ENCODE assay signal across 8 mouse cellular contexts in the genomic region with DNA sequence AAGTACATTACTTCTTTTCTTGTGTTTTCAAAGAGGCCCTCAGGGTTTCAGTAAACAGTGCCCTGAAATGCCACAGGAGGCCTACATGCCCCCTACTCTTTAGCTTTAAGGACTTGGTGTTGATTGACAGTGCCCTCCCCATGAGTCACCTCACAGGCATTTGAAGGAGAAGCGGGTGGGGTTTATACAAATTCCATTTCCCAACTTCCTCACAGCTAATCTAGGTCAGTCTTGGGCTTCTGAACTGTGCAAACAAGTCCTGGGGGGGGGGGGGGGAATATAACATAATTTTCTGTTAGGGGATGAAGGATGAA. TPM values are rescaled to one million over a fixed set of nuclear protein-coding genes. Genes with fewer than 3 reads are reported as not detected.
DNase-seq lines count a peak whose midpoint lies in the region; ATAC-seq and TF ChIP-seq lines count a peak whose summit lies in the region.

No protein-coding gene starts in this region.

- H3ac ChIP-seq in C2C12 (ENCODE audit: control insufficient read depth, insufficient read length, low read depth) = no peak overlapping the region

- TF ChIP-seq EP300 in lung, postnatal 0 days (IDR thresholded peaks at IDR 0.05) = peak; percentile 76

- TF ChIP-seq CTCF in C2C12 (IDR thresholded peaks at IDR 0.05; ENCODE audit: control insufficient read depth, insufficient read depth, insufficient read length) = no peak
- TF ChIP-seq CTCF in brain, embryonic 14.5 days (IDR thresholded peaks at IDR 0.05; ENCODE audit: borderline replicate concordance, extremely low read depth, insufficient read depth, insufficient read length) = no peak
- no peak for TF ChIP-seq CTCF in lung, postnatal 0 days (IDR thresholded peaks at IDR 0.05)

- peaks cover 41% of the 10 kb centered on the region for H3K36me3 ChIP-seq in hindbrain, embryonic 10.5 days
- H3K36me3 ChIP-seq in hindbrain, embryonic 12.5 days = peaks cover 11% of the 10 kb centered on the region; the same call in 1 of the 2 replicates
- no peaks in the 10 kb centered on the region for H3K36me3 ChIP-seq in C2C12 (ENCODE audit: control insufficient read depth, insufficient read depth)
- no peaks in the 10 kb centered on the region for H3K36me3 ChIP-seq in lung, postnatal 0 days (ENCODE audit: insufficient read depth, low read length)

- H3K79me2 ChIP-seq in C2C12 (ENCODE audit: control insufficient read depth, insufficient read depth) = no peaks in the 10 kb centered on the region

- H3K27me3 ChIP-seq in hindbrain, embryonic 10.5 days (ENCODE audit: insufficient read depth, poor library complexity, severe bottlenecking) = no peaks in the 10 kb centered on the region
- H3K27me3 ChIP-seq in hindbrain, embryonic 12.5 days = no peaks in the 10 kb centered on the region
- no peaks in the 10 kb centered on the region for H3K27me3 ChIP-seq in C2C12 (ENCODE audit: control insufficient read depth, insufficient read depth, insufficient read length)
- H3K27me3 ChIP-seq in lung, postnatal 0 days (replicated peaks; ENCODE audit: insufficient read depth, low read length) = no peaks in the 10 kb centered on the region

- peaks cover 10% of the 10 kb centered on the region; the same call in 1 of the 2 replicates for H3K4me1 ChIP-seq in hindbrain, embryonic 10.5 days (replicated peaks)
- H3K4me1 ChIP-seq in hindbrain, embryonic 12.5 days = no peaks in the 10 kb centered on the region
- H3K4me1 ChIP-seq in lung, postnatal 0 days (ENCODE audit: insufficient read depth, low read depth, low read length) = peaks cover 8% of the 10 kb centered on the region; the same call in 1 of the 2 replicates

- no peak overlapping the region for H3K4me3 ChIP-seq in hindbrain, embryonic 10.5 days
- no peak overlapping the region for H3K4me3 ChIP-seq in hindbrain, embryonic 12.5 days
- H3K4me3 ChIP-seq in C2C12 (ENCODE audit: insufficient read depth, poor library complexity, severe bottlenecking) = no peak overlapping the region
- H3K4me3 ChIP-seq in lung, postnatal 0 days (ENCODE audit: low read depth, low read length) = no peak overlapping the region

- no peak overlapping the region for H3K9ac ChIP-seq in hindbrain, embryonic 12.5 days
- no peak overlapping the region for H3K9ac ChIP-seq in lung, postnatal 0 days (replicated peaks; ENCODE audit: low read depth)

- no peak for ATAC-seq in hindbrain, embryonic 12.5 days (ENCODE audit: low FRiP score)
- ATAC-seq in lung, postnatal 0 days = peak; percentile 88

- no peak for TF ChIP-seq POLR2A in brain, embryonic 14.5 days (IDR thresholded peaks at IDR 0.05; ENCODE audit: borderline replicate concordance, extremely low read depth, insufficient read depth, insufficient read length, poor library complexity, severe bottlenecking)

- H3K79me3 ChIP-seq in C2C12 (ENCODE audit: low read depth) = no peaks in the 10 kb centered on the region

- no peaks in the 10 kb centered on the region for H3K9me3 ChIP-seq in hindbrain, embryonic 10.5 days
- H3K9me3 ChIP-seq in hindbrain, embryonic 12.5 days (replicated peaks) = no peaks in the 10 kb centered on the region
- no peaks in the 10 kb centered on the region for H3K9me3 ChIP-seq in lung, postnatal 0 days (ENCODE audit: low read length)

- H3K27ac ChIP-seq in hindbrain, embryonic 10.5 days = 0 out of 2 replicates have a peak overlapping the region, but pooled peaks have one; percentile 8
- H3K27ac ChIP-seq in hindbrain, embryonic 12.5 days = no peak overlapping the region
- H3K27ac ChIP-seq in lung, postnatal 0 days (ENCODE audit: low read length) = peak overlapping the region; percentile 86

- no peak overlapping the region for H3K4me2 ChIP-seq in hindbrain, embryonic 12.5 days (replicated peaks)
- no peak overlapping the region for H3K4me2 ChIP-seq in lung, postnatal 0 days (replicated peaks; ENCODE audit: low read depth, low read length)

- 52% methylated on average over 1 of the region's 1 CpGs for WGBS in hindbrain, embryonic 10.5 days
- 42% methylated on average over 1 of the region's 1 CpGs for WGBS in hindbrain, embryonic 12.5 days
- WGBS in lung, postnatal 0 days = 4% methylated on average over 1 of the region's 1 CpGs

- peak; percentile 3 for DNase-seq in hindbrain, embryonic 10.5 days (ENCODE audit: low spot score)
- peak; percentile 68 for DNase-seq in brain, embryonic 14.5 days (ENCODE audit: low read depth)
- DNase-seq in lung, postnatal 0 days (ENCODE audit: low spot score) = peak; percentile 97
- DNase-seq in layer of hippocampus, adult 9-10 months (ENCODE audit: low spot score) = no peak
- DNase-seq in right cerebral cortex, postnatal 4 days = no peak
- DNase-seq in urinary bladder, postnatal 25 days (ENCODE audit: low spot score) = no peak

TF ChIP-seq in C2C12, 6 proteins besides CTCF, POLR2A, EP300 and RAD21:
- TF ChIP-seq MYOG (IDR thresholded peaks at IDR 0.05; ENCODE audit: control insufficient read depth, extremely low read depth, insufficient read length) (no peak), FOSL1 (IDR thresholded peaks at IDR 0.05; ENCODE audit: insufficient read depth, low read length, poor library complexity, severe bottlenecking) (no peak), USF1 (IDR thresholded peaks at IDR 0.05; ENCODE audit: low read depth) (no peak), MAX (IDR thresholded peaks at IDR 0.05) (no peak), CEBPB (IDR thresholded peaks at IDR 0.05; ENCODE audit: low read depth) (peak; percentile 20)

RNA-seq across cellular contexts. Expression of gene Mpeg1, which starts 3.1 kb away (rescaled TPM):
- 0.24 and 0.35 TPM in 2 replicates for polyA plus RNA-seq in hindbrain, embryonic 10.5 days (2016; fragmentation: Nextera tagmentation; extraction: Ambion mirVana)
- polyA plus RNA-seq in hindbrain, embryonic 12.5 days (2016; fragmentation: Nextera tagmentation; extraction: Ambion mirVana) = 0.70 and 0.75 TPM in 2 replicates
- 0.01 TPM for polyA plus RNA-seq in C2C12 (2012; fragmentation: generic; extraction: Trizol)
- polyA plus RNA-seq in brain, embryonic 14.5 days (2012; rRNA removed) = 1.9 and 2.8 TPM in 2 replicates
- 5.5 and 6.3 TPM in 2 replicates for polyA plus RNA-seq in lung, postnatal 0 days (2015; fragmentation: Nextera tagmentation; extraction: Ambion mirVana)

RNA-seq across cellular contexts. Expression of gene Pfpl, which starts 36.0 kb away (rescaled TPM):
- polyA plus RNA-seq in hindbrain, embryonic 10.5 days (2016; fragmentation: Nextera tagmentation; extraction: Ambion mirVana) = not detected in 2 replicates
- polyA plus RNA-seq in hindbrain, embryonic 12.5 days (2016; fragmentation: Nextera tagmentation; extraction: Ambion mirVana) = not detected in 2 replicates
- polyA plus RNA-seq in C2C12 (2012; fragmentation: generic; extraction: Trizol) = not detected
- not detected in 2 replicates for polyA plus RNA-seq in brain, embryonic 14.5 days (2012; rRNA removed)
- not detected in 2 replicates for polyA plus RNA-seq in lung, postnatal 0 days (2015; fragmentation: Nextera tagmentation; extraction: Ambion mirVana)

RNA-seq across cellular contexts. Expression of gene Dtx4, which starts 37.6 kb away (rescaled TPM):
- polyA plus RNA-seq in hindbrain, embryonic 10.5 days (2016; fragmentation: Nextera tagmentation; extraction: Ambion mirVana) = 56.5 and 65.2 TPM in 2 replicates
- polyA plus RNA-seq in hindbrain, embryonic 12.5 days (2016; fragmentation: Nextera tagmentation; extraction: Ambion mirVana) = 56.7 and 58.6 TPM in 2 replicates
- polyA plus RNA-seq in C2C12 (2012; fragmentation: generic; extraction: Trizol) = 5.0 TPM
- polyA plus RNA-seq in brain, embryonic 14.5 days (2012; rRNA removed) = 23.5 and 50.1 TPM in 2 replicates
- 8.4 and 8.7 TPM in 2 replicates for polyA plus RNA-seq in lung, postnatal 0 days (2015; fragmentation: Nextera tagmentation; extraction: Ambion mirVana)

RNA-seq across cellular contexts. Expression of gene Olfr1441, which starts 46.4 kb away (rescaled TPM):
- not detected in 2 replicates for polyA plus RNA-seq in hindbrain, embryonic 10.5 days (2016; fragmentation: Nextera tagmentation; extraction: Ambion mirVana)
- not detected in 2 replicates for polyA plus RNA-seq in hindbrain, embryonic 12.5 days (2016; fragmentation: Nextera tagmentation; extraction: Ambion mirVana)
- not detected for polyA plus RNA-seq in C2C12 (2012; fragmentation: generic; extraction: Trizol)
- not detected in 2 replicates for polyA plus RNA-seq in brain, embryonic 14.5 days (2012; rRNA removed)
- polyA plus RNA-seq in lung, postnatal 0 days (2015; fragmentation: Nextera tagmentation; extraction: Ambion mirVana) = not detected in 2 replicates

Comparison
In these comparisons a context has a peak if more than half of its experiments do, and no peak if none do; other contexts are left out.
1. DNase-seq: peak in hindbrain, embryonic 10.5 days (single experiment), brain, embryonic 14.5 days (single experiment) and lung, postnatal 0 days (single experiment); none in layer of hippocampus, adult 9-10 months (single experiment), right cerebral cortex, postnatal 4 days (single experiment) and urinary bladder, postnatal 25 days (single experiment).